ENCODE assay signal across 14 mouse cellular contexts in the genomic region with DNA sequence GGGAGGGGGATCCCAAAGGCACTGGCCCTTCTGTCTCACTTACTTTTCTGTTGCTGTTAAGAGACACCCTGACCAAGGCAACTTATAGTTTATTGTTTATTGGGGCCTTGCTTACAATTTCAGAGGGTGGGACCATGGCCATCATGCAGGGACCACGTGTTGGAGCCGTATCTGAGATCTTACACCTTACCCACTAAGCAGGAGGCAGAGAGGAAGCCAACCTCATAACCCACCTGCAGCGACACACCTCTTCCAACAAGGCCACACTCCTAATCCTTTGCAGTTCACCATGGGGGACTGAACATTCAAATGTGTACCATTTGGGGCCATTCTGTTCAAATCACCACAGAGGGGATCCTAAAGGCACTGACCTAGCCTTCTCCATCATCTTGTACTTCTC.
"Had no signal": no experiment of that assay in that cellular context is flagged by ENCODE, and none has a peak within 500 bp of the region (broad histone marks: within the 10 kb centered on the region; RNA-seq: fewer than 3 reads in every experiment).

No protein-coding gene starts in this region.

- DNase-seq: kidney, adult 9 months; liver; liver, embryonic 13.5 days; liver, postnatal 0 days; lung, postnatal 14 days; right cerebral cortex, adult 18-20 months; right cerebral cortex, postnatal 25 days had no signal

- H3K4me3 ChIP-seq: layer of hippocampus, adult 2 months; limb, embryonic 12.5 days; liver, embryonic 13.5 days; lung, embryonic 15.5 days; midbrain, embryonic 12.5 days; neural tube, embryonic 15.5 days had no signal

- H3K27ac ChIP-seq: layer of hippocampus, adult 2 months; limb, embryonic 12.5 days; liver, embryonic 13.5 days; lung, embryonic 15.5 days; macrophage; midbrain, embryonic 12.5 days; neural tube, embryonic 15.5 days had no signal

- H3K27me3 ChIP-seq: limb, embryonic 12.5 days; liver, embryonic 13.5 days; lung, embryonic 15.5 days; midbrain, embryonic 12.5 days; neural tube, embryonic 15.5 days had no signal

- ATAC-seq: midbrain, embryonic 16.5 days had no signal

- H3K36me3 ChIP-seq: limb, embryonic 12.5 days; liver, embryonic 13.5 days; lung, embryonic 15.5 days; midbrain, embryonic 12.5 days; neural tube, embryonic 15.5 days had no signal
